In genomic region chr16:87861722-87862121, GRCm38 (mm10) we compare ENCODE assay signal across 17 mouse cellular contexts.
"Had no signal": no experiment of that assay in that cellular context is flagged by ENCODE, and none has a peak within 500 bp of the region (broad histone marks: within the 10 kb centered on the region; RNA-seq: fewer than 3 reads in every experiment).

No protein-coding gene starts in this region.

- H3K27me3 ChIP-seq: midbrain, embryonic 12.5 days; neural tube, embryonic 13.5 days; neural tube, embryonic 15.5 days had no signal

- H3K4me1 ChIP-seq: midbrain, embryonic 12.5 days; neural tube, embryonic 13.5 days; neural tube, embryonic 15.5 days had no signal

- H3K9ac ChIP-seq: lung, embryonic 14.5 days; midbrain, embryonic 12.5 days; neural tube, embryonic 13.5 days; neural tube, embryonic 15.5 days had no signal

- H3K4me3 ChIP-seq: midbrain, embryonic 10.5 days; midbrain, embryonic 12.5 days; myocyte; neural tube, embryonic 13.5 days; neural tube, embryonic 15.5 days had no signal

- DNase-seq: lung, adult 18-20 months; lung, embryonic 14.5 days; lung, postnatal 10 days; lung, postnatal 4 days; midbrain, embryonic 14.5 days; retina, postnatal 1 day; right cerebral cortex, adult 18-20 months; right cerebral cortex, postnatal 25 days; thymus, adult 18-20 months; thymus, postnatal 14 days; thymus, postnatal 36 days had no signal

- H3K9me3 ChIP-seq: midbrain, embryonic 10.5 days; midbrain, embryonic 12.5 days; neural tube, embryonic 13.5 days; neural tube, embryonic 15.5 days had no signal

- H3K27ac ChIP-seq: midbrain, embryonic 10.5 days; midbrain, embryonic 12.5 days; neural tube, embryonic 13.5 days; neural tube, embryonic 15.5 days had no signal

- H3K36me3 ChIP-seq: midbrain, embryonic 10.5 days; midbrain, embryonic 12.5 days; neural tube, embryonic 13.5 days; neural tube, embryonic 15.5 days had no signal

- H3K4me2 ChIP-seq: lung, embryonic 14.5 days; midbrain, embryonic 12.5 days; neural tube, embryonic 13.5 days; neural tube, embryonic 15.5 days had no signal

- ATAC-seq: midbrain, embryonic 16.5 days had no signal
